Mouse (Mus musculus): ENCODE results near the gene Gba2.
A peak's percentile ranks its signal among the peaks of the same experiment; 100 is the strongest.
"Not testable (repeated sequence)": the region's sequence is repeated elsewhere in the genome, so short reads cannot be mapped to it uniquely, and the experiment has no call there.

Gene Gba2

DNA sequence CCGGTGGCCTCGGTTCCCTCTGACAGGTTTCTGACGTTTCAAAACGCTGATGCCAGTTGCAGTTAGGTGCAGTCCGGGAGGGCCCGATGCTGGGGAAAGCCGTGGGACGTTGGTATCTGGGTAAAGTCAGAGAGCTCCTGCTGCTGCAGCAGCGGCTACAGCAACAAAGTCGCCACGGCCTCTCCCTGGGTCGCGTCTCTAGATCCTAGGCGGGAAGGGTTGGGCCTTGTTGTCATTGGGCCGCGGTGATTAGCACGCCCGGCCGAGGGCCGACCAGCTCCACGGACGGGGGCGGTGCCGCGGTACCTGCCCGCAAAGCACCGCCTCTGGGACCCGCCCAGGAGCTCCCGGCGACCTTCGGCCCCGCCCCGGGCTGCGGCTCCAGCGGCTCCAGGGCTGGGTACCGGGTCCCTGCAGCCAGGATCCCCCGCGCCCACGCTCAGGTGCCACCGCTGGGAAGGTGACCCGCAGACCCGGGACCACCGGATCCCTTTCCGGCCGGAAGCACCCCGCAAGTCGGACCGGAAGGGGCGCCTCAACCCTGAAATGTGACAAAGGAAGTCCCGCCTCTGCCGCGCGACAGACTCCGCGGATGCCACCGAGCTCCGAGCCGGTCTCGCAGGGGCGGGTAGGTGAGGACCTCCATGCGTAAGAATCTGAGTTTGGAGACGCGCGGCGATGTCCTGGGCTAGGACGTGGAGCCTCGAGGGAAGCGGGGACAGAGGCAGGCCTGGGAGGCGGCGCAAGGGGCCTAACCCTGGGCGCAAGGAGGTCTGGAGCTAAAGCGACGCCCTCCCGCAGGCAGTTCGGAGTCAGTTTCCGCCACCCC is at the start of gene Gba2, which contains the start of gene Rgp1:
Gba2 (minus strand) TSS at position 498 of the 829 bp plus-strand sequence.
Rgp1 (plus strand) TSS at position 340 of the 829 bp plus-strand sequence.
- peak; percentile 73 to 78 for DNase-seq (ENCODE audit: low spot score in 2 of 2)

DNA sequence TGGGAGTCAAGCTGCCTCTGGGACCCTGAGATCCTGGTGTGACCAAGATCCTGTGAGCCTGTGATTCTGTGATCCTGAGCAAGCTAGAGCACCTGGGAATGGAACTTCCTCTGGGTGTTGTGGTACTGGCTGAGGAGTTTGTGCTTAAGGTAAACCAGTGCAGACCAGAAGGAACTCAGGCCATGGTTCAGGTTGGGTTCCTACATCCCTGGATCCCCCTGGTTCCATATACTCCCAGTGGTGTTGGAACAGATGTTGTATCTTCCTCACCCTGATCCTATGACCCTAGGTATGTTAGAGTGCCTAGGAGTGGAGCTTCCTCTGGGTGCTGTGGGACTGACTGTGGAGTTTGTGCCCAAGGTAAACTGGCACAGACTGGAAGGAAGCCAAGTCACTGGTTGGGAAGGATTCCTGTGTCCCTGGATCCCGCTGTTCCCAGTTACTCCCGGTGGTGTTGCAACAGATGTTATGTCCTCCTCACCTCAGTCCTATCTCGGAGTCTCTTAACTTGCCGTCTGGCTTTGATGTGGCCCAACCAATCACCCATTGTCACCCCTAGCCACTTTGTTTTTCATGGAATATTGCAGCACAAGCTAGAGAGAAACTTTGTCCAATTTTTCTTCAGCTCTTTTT is 41.6 kb upstream of the Gba2 start:
- no peak for DNase-seq (ENCODE audit: low spot score in 2 of 2)

DNA sequence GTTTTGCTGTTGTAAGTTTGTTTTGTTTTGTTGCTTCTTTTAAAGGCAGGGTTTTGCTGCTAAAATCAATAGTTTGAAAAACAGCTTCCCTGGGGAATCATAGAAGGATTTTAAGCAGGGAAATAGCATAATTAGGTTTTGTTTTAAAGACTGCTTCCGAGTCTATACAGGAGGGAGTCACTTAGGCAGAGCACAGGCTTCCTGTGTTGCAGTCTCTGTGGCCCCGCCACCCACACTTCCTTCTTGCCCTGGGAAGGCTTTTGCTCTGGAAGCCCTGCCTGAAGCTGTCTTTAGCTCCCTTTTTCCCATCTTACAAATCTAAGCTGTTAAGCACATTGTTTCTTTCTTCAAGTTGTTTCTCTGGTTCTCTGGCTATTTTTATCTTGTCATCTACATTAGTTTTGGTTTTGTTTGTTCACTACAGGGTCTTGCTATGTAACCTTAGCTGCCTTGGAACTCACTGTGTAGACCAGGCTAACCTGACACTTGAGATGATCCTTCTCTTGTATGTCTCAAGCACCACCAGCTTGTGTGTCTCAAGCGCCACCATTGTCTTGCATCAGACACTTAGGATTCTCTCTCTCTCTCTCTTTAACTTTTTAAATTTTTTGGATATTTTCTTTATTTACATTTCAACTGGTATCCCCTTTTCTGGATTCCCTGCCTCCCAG is 34.5 kb upstream of the Gba2 start:
- no peak for DNase-seq (ENCODE audit: low spot score in 2 of 2)

DNA sequence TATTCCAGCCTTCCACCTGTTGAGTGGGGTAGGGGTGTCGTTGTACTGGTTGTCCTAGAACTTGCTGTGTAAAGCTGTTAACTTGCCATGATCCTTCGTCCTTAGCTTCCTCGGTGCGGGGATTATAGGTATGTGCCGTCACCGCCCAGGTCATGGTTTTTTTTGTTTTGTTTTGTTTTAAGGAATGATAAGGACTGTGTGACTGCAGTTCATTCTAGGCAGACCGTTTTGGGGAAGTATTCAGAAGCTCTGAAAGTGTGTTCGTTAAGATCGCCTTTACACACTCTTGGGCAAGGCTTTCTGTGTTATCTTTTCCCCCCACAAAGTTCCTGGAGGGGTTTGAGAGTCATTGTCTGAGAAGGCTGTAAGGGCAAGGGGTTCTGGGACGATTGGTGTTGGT is 33.9 kb upstream of the Gba2 start:
- no peak for DNase-seq (ENCODE audit: low spot score in 2 of 2)

DNA sequence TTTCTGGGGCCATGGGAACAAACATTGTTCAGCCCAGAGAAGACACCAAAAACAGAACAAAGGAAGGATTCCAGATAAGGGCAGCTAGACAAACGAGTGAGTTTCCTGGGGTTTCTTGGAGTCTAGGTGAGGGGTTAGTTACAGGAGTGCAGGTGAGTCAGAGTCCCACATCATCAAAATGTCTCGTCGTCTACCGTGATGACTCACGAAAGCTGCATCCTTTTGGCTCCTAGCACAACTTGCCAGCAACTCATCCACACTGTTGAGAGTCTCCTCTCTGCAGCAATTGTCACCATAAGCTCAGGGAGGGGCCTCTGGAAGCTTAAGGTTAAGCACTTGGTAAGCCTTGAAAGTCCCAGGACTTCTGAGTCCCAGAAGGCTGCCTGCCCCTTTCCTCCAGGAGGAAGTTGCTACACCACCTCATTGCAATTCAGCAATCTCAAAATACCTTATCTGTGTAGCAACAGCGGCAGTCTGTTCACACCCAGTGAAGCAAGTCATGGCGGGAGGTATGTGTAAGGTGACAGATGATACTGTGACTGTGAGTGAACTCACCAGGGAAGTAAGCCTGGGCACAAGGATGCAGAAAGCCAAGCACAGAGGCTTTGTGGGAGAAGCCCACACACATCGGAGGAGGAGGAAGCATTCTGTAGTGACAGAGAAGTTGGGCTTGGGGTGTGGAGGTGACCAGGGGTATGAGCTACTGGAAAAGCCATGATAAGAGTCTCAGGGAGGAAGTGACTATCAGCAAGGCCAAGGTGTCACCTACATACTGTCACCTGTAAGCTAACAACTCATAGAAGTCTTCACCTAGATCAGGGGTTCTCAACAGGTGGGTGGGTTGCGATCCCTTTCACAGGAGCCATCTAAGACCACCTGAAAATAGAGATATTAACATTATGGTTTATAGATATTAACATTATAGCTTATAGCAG is 26.3 kb upstream of the Gba2 start:
- no peak for DNase-seq (ENCODE audit: low spot score in 2 of 2)

DNA sequence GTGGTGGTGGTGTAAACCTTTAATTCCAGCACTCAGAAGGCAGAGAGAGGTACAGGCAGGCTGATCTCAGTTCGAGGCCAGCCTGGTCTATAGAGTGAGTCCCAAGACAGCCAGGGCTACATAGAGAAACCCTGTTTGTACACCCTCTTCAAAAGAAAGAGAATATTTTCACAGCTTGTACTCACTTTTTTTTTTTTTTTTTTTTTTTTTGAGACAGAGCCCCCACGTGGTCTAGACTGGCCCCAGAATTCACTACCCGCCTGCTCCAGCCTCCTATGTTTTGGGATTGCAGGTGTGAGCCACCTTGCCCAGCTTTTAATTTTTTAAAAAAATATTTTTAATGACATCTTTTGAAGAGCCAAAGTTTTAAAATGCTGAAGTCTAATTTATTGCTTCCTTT is 25.4 kb upstream of the Gba2 start:
- DNase-seq (ENCODE audit: low spot score in 2 of 2) = no peak

DNA sequence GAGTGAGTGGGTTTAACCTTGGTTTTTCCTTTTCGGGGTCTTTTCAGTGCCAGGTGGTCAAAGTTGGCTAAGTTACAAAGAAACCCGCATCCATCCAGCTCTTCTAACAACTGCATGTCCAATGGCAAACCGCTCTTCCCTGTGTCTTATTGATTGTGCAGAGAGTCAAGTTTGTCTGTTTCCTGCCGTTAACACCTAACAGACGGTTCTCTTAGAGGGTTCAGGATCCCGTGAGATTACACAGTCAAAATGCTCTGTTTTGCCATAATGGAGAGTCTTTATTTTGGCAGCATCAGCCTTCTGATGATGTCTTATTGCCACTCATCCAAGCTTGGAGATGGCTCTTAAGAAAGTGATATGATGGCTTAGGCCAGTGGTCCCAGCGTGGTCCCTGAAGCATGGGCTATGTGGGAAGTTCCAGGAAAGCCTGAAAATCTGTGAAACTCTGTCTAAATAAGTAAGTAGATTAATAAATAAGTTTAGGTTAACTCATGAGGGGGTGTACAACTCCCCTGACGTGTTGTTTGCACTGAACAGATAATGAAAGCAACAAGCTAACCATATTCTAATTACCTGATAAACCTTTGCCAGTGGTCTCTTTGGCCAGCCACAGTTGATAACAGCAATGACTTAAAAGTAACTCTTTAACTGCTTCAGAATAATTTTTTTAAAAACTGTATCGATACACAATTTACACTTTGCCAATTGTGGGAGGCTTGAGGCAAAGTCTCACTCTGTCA is 21.7 kb upstream of the Gba2 start:
- DNase-seq (ENCODE audit: low spot score in 2 of 2) = no peak

DNA sequence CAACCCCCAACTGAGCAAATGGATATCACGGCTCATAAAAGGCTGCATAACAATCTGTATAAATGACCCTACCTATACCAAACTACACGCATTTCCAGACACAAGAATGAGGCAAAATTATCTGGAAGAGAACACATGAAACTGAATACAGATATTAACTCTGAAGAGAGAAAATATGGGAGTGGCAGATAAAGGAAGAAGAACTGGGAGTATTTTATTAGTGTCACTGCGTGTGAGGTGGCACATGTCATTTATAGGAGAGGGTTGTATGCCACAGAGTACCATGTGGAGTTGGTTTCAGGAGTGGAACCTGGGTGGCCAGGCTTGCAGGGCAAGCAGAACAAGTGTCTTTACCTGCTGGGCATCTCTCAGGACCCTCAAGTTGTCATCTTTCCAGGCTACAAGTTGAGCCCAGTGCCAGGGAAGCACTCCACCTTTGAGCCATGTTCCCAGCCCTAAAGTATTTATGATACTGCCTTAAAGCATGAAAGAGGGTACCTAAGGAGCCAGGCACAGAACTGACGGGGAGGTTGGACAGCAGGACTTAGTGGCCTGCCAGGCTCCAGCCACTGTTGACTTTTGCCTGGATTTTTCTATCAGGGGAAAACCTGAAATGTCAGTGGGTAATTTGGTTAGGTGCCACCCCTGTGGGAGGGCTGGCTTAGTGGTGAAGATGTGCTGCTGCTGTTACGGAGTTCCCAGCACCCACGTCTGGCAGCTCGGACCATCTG is 20.1 kb upstream of the Gba2 start:
- DNase-seq (ENCODE audit: low spot score in 2 of 2) = no peak

DNA sequence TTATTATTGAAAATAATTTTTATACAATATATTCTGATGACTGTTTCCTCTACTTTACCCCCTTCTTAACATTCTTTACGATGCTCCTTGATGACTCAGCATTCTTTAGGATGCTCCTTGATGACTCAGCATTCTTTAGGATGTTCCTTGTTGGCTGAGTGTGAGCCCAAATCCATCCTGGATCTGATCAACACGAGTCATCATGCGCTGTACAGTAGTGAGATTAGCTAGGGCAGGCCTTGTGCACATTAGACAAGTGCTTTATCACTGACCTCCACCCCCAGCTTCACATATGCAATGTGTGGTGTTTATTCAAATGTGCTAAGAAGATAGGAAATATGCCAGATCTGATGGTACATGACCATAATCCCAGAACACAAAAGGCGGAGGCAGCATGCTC is 19.5 kb upstream of the Gba2 start:
- DNase-seq (ENCODE audit: low spot score in 2 of 2) = no peak

DNA sequence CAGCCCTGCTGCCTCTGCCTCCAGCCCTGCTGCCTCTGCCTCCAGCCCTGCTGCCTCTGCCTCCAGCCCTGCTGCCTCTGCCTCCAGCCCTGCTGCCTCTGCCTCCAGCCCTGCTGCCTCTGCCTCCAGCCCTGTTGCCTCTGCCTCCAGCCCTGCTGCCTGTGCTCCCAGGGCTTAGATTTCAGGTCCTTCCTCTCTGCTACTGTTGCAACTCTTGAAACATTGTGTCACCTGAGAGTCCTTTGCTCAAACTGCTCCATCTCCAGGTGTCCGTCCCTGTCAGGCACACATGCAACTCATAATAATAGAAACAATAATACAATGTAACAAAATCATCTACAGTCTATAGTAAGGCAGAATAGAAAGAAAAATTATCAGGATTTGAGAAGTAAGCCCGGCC is 17.9 kb upstream of the Gba2 start:
- not testable (repeated sequence) for DNase-seq (ENCODE audit: low spot score in 2 of 2)

DNA sequence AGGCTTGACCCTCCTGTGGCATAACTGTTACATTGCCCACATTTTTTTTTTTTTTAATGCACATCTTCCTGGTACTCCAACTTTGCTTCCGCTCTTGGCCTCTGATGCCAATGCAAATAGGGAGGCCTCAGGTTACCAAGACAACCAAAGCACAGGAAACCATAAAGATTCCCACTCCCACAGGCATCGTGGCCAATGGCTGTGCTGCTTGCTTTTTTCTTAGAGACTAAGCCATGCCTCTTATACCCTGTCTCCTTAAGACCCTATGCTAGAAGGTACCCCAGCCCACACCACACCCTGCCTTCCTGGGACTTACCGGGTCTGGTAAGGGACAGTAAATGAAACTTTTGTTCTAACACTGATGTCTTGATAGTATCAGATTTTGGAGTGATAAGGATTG is 14.8 kb upstream of the Gba2 start:
- DNase-seq (ENCODE audit: low spot score in 2 of 2) = no peak

DNA sequence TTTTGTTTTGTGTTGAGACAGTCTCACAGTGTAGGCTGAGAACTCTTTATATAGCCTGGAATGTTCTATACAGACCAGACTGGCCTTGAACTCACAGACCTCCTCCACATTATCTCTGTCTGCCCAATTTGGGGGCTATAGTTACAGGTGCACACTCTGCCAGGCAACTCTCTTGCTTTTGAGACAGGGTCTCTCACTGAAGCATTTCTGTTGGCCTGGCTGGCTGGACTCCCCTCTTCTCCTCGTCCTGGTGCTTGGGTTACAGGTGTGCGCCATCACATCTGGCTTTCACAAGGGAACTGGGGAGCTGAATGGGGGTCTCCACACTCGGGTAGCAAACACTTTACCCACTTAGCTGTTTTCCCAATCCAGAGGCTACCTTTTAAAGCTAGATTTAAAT is 13.3 kb upstream of the Gba2 start:
- DNase-seq (ENCODE audit: low spot score in 2 of 2) = no peak

DNA sequence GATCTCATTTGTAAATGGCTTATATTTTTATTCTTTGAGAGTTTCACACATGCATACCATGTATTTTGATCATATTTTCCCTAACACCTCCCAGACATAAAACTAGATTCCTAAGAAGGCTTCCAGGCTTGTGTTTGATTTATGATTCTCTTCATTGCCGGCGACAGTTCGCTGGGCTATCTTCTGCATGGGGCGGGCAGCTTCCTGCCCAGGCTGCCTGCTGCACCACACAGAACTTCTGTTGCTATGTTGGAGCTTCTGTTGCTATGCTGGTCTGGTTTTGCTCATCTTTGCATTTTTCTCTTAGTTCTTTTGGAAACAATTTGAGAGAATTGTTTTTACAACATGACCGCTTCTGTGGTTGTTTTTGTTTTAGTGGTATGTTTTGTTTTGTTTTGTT is 12.9 kb upstream of the Gba2 start:
- no peak for DNase-seq (ENCODE audit: low spot score in 2 of 2)

DNA sequence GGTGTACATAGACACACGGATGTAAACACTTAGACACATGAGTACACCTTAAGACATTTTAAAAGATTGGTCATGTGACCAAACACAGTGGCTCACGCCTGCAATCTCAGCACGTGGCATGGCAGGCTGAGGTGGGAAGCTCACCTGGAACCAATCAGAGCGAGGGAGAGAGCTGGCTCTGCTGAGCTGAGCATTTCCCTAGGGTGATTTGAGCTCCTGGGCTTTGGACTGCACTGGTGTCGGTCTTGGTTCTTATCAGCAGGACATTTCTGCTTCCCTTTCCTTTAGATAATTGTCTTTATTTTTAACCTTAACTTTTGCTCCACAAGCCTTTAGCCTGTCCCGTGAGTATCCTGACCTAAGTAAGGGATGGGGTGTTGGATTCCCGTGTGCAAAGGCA is 9.0 kb upstream of the Gba2 start:
- DNase-seq (ENCODE audit: low spot score in 2 of 2) = no peak

DNA sequence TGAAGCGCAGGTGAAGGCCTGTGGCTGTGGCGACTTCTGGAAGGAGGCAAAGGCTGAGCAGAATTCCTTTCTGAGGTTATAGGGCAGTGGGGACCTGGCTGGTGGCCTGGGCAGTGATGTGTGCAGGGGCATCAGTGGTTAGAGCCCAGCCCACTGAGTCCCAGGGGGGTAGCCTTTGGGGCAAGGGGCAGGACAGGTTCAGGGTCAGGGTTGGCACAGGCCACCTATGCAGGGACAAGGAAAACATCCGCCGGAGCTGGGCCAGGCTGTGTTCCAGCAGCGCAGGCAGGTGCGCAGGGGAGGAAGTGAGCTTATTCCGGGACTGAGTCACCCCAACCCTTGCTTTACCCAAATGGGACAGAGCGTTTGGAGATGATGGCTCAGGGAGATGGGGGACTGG is 7.7 kb upstream of the Gba2 start:
- no peak for DNase-seq (ENCODE audit: low spot score in 2 of 2)

DNA sequence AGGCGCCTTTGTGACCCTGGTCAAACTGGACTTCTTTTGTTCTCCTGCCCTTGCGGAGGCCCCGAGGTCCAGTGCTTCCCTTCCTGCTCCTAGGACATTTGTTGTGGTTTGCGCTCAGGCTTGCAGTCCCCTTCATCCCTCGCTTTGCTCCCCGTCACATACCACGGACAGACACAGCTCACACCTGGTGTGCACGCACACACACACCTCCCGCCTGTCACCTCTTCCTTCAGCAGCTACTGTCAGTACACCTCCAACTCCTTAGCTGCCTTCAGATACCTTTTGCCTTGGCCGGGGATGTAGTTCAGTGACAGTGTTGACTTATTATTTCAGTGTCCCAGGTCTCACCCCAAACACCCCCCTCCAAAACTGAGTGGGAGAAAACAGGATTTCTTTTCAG is 7.0 kb upstream of the Gba2 start:
- no peak for DNase-seq (ENCODE audit: low spot score in 2 of 2)

DNA sequence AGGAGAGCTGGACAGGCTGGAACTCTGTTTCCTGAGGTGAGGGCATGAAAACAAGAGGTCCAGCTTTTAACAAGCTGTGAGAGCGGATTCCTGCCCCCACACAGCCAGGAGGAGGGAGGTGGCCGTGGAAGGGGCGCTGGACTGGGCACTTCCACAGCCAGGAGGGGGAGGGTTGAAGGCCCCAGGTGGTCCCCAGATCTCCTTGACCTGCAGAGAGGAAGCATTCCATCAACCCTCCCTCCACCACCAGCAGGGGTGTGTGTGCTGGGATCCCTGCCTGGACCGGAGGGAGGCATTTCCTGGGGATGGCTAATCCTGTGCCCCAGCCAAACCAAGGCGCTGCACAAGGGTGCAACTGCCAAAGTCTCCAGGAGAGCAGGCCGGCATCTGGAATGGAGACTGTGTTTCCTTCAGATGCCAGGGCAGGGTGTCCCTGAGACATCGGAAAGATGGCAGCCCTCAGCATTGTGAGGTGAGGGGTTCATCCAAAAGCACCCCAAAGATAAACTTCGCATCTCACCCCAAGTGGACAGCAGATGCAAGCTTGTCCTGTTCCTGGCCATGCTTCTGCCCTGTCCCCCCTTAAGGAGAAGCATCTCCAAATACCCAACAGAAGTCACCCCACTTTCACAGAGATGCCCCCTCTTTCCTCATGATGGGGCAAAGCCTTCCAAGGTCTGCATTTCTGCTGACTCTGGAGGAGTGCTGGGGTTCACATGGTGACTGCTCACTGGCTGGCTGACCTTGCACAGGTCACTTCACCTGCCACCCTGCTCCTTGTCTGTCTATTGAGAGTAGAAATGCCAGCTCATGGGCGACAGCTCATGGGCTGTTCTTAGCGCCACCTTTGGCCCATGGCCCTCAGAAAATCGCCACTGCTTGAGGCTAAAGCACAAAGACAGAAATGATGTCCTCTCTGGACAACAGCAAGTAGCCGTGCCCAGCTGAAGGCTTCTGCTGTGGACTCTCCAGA is 6.1 kb upstream of the Gba2 start, which contains the start of gene Msmp:
Msmp (minus strand) TSS at position 51 of the 973 bp plus-strand sequence.
- DNase-seq (ENCODE audit: low spot score in 2 of 2) = no peak

DNA sequence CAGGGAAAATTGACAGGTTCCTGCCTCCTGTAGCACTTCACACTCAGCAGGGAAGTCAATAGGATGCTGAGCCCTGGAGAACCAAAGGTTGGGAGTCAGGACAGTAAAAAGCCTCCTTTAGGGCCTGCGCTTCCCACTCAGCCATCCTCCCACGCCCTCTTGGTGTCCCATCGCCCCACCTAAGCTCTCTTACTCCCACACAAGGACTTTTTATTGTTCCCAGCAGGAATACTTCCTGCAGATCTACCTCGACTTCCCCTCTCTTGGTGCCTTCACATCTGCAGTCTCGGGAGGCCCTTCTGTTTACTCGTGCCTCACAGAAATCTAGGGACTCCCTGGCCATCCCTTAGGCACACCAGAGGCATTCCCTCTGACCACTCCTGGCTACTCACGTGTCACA is 4.7 kb upstream of the Gba2 start:
- DNase-seq (ENCODE audit: low spot score in 2 of 2) = no peak

DNA sequence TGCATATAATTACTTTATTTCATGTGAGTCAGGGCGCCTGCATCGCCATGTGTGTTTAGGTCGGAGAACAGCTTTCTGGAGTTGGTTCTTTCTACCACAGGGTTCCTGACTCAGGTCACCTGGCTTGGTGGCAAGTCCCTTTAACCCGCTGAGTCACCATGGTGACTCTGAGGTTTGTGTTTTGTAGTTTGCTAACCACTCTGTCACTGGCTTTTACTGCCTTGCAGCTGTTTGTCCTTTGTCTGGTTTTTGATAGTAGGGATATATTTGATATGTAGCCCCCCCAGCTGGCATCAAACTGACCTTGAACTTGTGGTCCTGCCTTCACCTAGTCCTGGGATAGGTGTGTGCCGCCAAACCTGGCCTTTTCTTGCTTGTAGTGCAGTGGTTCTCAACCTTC is 3.6 kb upstream of the Gba2 start:
- no peak for DNase-seq (ENCODE audit: low spot score in 2 of 2)
